8 mouse cellular contexts compared by ENCODE assay signal in the genomic region with DNA sequence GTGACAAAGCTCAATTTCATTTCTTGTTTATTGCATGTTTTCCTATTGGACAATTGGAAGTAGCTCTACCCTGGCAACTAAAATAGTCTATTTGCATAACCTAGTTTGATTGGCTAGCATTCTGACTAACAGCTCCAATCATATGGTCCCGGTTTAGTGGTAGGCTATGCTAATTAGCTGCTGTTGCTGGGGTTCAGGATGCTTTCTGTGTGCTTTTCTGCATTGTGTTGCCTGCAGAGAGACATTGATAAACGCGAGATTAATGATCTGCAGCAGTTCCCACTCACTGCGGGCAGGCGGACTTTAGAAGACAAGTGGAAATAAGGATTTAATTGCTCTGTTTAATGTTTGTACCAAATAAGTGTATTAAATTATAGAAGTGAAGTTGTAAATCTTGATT.
DNase-seq lines count a peak whose midpoint lies in the region; ATAC-seq and TF ChIP-seq lines count a peak whose summit lies in the region.

No protein-coding gene starts in this region.

- DNase-seq in adrenal gland, adult (ENCODE audit: inconsistent age in 2 of 2, low spot score in 1 of 2): peak; percentile 53 to 85
- DNase-seq in adrenal gland, adult 18-20 months (ENCODE audit: low spot score in 2 of 2): no peak
- DNase-seq in adrenal gland, postnatal 14 days: peak; percentile 70
- peak; percentile 94 for DNase-seq in embryonic facial prominence, embryonic 14.5 days (ENCODE audit: low spot score)
- DNase-seq in hindbrain, embryonic 11.5 days (ENCODE audit: low spot score): peak; percentile 69
- peak; percentile 27 to 81 for DNase-seq in layer of hippocampus, adult 2 months (ENCODE audit: low spot score in 2 of 2)
- no peak for DNase-seq in stomach, postnatal 0 days (ENCODE audit: low spot score)

- no peaks in the 10 kb centered on the region for H3K36me3 ChIP-seq in embryonic facial prominence, embryonic 14.5 days (ENCODE audit: control insufficient read depth, insufficient read depth, low read length)
- no peaks in the 10 kb centered on the region for H3K36me3 ChIP-seq in hindbrain, embryonic 11.5 days (ENCODE audit: control insufficient read depth, insufficient read depth, low read length)
- no peaks in the 10 kb centered on the region for H3K36me3 ChIP-seq in stomach, postnatal 0 days (ENCODE audit: control insufficient read depth, insufficient read depth, low read length)

- H3K27me3 ChIP-seq in embryonic facial prominence, embryonic 14.5 days (replicated peaks; ENCODE audit: control insufficient read depth, insufficient read depth, low read length): no peaks in the 10 kb centered on the region
- H3K27me3 ChIP-seq in hindbrain, embryonic 11.5 days (ENCODE audit: control insufficient read depth, insufficient read depth, low read length): no peaks in the 10 kb centered on the region
- no peaks in the 10 kb centered on the region for H3K27me3 ChIP-seq in stomach, postnatal 0 days (ENCODE audit: control insufficient read depth, insufficient read depth, low read length)

- H3K4me1 ChIP-seq in embryonic facial prominence, embryonic 14.5 days (ENCODE audit: control insufficient read depth, insufficient read depth, low read length): peaks cover 11% of the 10 kb centered on the region
- peaks cover 6% of the 10 kb centered on the region; the same call in 1 of the 2 replicates for H3K4me1 ChIP-seq in hindbrain, embryonic 11.5 days (replicated peaks; ENCODE audit: control insufficient read depth, insufficient read depth, low read length)
- H3K4me1 ChIP-seq in stomach, postnatal 0 days (replicated peaks; ENCODE audit: control insufficient read depth, insufficient read depth): peaks cover 2% of the 10 kb centered on the region; the same call in 1 of the 2 replicates

- H3K9ac ChIP-seq in embryonic facial prominence, embryonic 14.5 days (ENCODE audit: low read depth, low read length): no peak overlapping the region
- no peak overlapping the region for H3K9ac ChIP-seq in hindbrain, embryonic 11.5 days (ENCODE audit: low read depth, low read length)
- no peak overlapping the region for H3K9ac ChIP-seq in stomach, postnatal 0 days (ENCODE audit: low read length)

- H3K9me3 ChIP-seq in embryonic facial prominence, embryonic 14.5 days (ENCODE audit: control insufficient read depth, low read length): no peaks in the 10 kb centered on the region
- H3K9me3 ChIP-seq in hindbrain, embryonic 11.5 days (ENCODE audit: control insufficient read depth, low read length): no peaks in the 10 kb centered on the region
- no peaks in the 10 kb centered on the region for H3K9me3 ChIP-seq in stomach, postnatal 0 days (ENCODE audit: control insufficient read depth, low read length)

- 20% methylated on average over 5 of the region's 5 CpGs for WGBS in embryonic facial prominence, embryonic 14.5 days
- WGBS in hindbrain, embryonic 11.5 days: 17% methylated on average over 5 of the region's 5 CpGs
- WGBS in stomach, postnatal 0 days: 13% methylated on average over 5 of the region's 5 CpGs

- peak; percentile 53 for TF ChIP-seq CTCF in layer of hippocampus, adult 2 months (conservative IDR thresholded peaks at IDR 0.05)
- no peak for TF ChIP-seq CTCF in stomach, postnatal 0 days (IDR thresholded peaks at IDR 0.05; ENCODE audit: low read depth)

- peak; percentile 94 for ATAC-seq in embryonic facial prominence, embryonic 14.5 days (ENCODE audit: low read depth)
- peak; percentile 95 for ATAC-seq in hindbrain, embryonic 11.5 days (ENCODE audit: low FRiP score)
- ATAC-seq in megakaryocyte progenitor cell, adult 5-6 weeks (replicated peaks; ENCODE audit: poor library complexity): peak; percentile 98
- ATAC-seq in stomach, postnatal 0 days (ENCODE audit: low FRiP score, low TSS enrichment): peak; percentile 83

- H3K4me3 ChIP-seq in embryonic facial prominence, embryonic 14.5 days (ENCODE audit: low read depth, low read length): no peak overlapping the region
- no peak overlapping the region for H3K4me3 ChIP-seq in hindbrain, embryonic 11.5 days (ENCODE audit: low read depth, low read length)
- peak overlapping the region; percentile 22; the same call in 1 of the 2 replicates for H3K4me3 ChIP-seq in layer of hippocampus, adult 2 months
- H3K4me3 ChIP-seq in stomach, postnatal 0 days (ENCODE audit: low read depth, low read length): no peak overlapping the region

- H3K27ac ChIP-seq in embryonic facial prominence, embryonic 14.5 days (replicated peaks; ENCODE audit: low read depth, low read length): no peak overlapping the region; the same call in 1 of the 2 replicates
- H3K27ac ChIP-seq in hindbrain, embryonic 11.5 days (ENCODE audit: low read depth, low read length): no peak overlapping the region
- peak overlapping the region; percentile 68 for H3K27ac ChIP-seq in layer of hippocampus, adult 2 months
- H3K27ac ChIP-seq in stomach, postnatal 0 days (replicated peaks): no peak overlapping the region

- peak overlapping the region; percentile 23 for H3K4me2 ChIP-seq in embryonic facial prominence, embryonic 14.5 days (ENCODE audit: low read depth, low read length)
- no peak overlapping the region for H3K4me2 ChIP-seq in hindbrain, embryonic 11.5 days (replicated peaks; ENCODE audit: low read depth, low read length)
- no peak overlapping the region for H3K4me2 ChIP-seq in stomach, postnatal 0 days (replicated peaks; ENCODE audit: low read depth)

- no peak for TF ChIP-seq EP300 in stomach, postnatal 0 days (optimal IDR thresholded peaks at IDR 0.05)

Comparison
In these comparisons a context has a peak if more than half of its experiments do, and no peak if none do; other contexts are left out.
1. DNase-seq: peak in adrenal gland, adult (2 of 2), adrenal gland, postnatal 14 days (single experiment), embryonic facial prominence, embryonic 14.5 days (single experiment), hindbrain, embryonic 11.5 days (single experiment) and layer of hippocampus, adult 2 months (2 of 2); none in adrenal gland, adult 18-20 months (0 of 2) and stomach, postnatal 0 days (single experiment).
2. Peak in every context shown above with its lines, with median percentiles within 50 percentile points of each other: ATAC-seq.